9 mouse cellular contexts compared by ENCODE assay signal in the genomic region with DNA sequence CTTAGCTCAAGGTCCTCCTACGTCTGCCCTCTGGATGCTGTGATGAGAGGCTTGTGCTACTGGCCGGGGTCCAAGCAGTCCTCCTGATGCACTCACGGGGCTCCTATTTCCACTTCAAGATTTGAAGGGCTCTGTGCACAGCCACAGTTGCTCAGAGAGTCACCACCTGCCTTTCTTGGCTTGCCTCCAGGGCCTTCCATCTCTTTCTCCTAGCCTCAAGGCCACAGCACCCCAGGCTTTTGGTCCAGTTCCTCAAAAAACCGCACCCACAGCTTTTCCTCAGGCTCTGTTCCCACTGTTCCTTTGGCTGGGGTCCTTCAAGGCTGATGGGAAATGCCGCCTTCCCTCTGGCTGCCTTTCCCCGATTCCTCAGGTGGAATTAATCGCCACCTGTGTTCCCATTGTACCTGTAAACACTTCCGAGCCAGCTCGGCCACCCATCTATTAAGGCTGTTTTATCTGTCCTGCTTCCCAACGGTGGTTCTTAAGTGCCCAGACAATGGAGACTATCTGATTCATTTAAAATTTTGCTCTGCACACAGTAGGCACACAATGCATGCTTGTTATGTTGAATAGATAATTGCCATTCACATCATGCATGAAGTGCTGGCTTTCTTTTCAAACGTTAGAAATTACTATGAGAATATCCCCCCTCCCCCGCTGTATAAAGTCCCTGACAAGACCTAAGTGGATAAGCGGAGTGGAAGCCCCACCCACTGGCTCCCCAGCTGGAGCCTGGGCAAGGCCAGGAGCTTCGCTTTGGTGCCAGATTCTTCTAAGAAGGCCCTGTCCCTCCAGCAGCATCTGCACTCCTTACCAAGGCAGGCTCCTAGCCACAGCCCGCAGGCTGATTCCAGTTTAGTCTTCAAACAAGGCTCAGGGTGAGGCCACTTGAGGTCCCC. TPM values are rescaled to one million over a fixed set of nuclear protein-coding genes. Genes with fewer than 3 reads are reported as not detected.
DNase-seq lines count a peak whose midpoint lies in the region; ATAC-seq lines count a peak whose summit lies in the region.
"Had no signal": no experiment of that assay in that cellular context is flagged by ENCODE, and none has a peak within 500 bp of the region (broad histone marks: within the 10 kb centered on the region; RNA-seq: fewer than 3 reads in every experiment).

No protein-coding gene starts in this region.

- no peak overlapping the region for H3K4me3 ChIP-seq in intestine, embryonic 14.5 days (ENCODE audit: low read depth, low read length)
- H3K4me3 ChIP-seq in intestine, embryonic 16.5 days (ENCODE audit: low read length), result no peak overlapping the region
- H3K4me3 ChIP-seq in hindbrain, embryonic 15.5 days, result no peak overlapping the region
- H3K4me3 ChIP-seq in midbrain, embryonic 13.5 days (replicated peaks), result no peak overlapping the region

- 44% methylated on average over 15 of the region's 15 CpGs for WGBS in intestine, embryonic 14.5 days
- 33% methylated on average over 15 of the region's 15 CpGs for WGBS in intestine, embryonic 16.5 days
- WGBS in hindbrain, embryonic 15.5 days, result 30% methylated on average over 15 of the region's 15 CpGs
- WGBS in midbrain, embryonic 13.5 days, result 29% methylated on average over 15 of the region's 15 CpGs

- no peak for ATAC-seq in intestine, embryonic 14.5 days (replicated peaks; ENCODE audit: low FRiP score, low TSS enrichment, low read depth)
- no peak for ATAC-seq in intestine, embryonic 16.5 days
- ATAC-seq in hindbrain, embryonic 15.5 days (ENCODE audit: low FRiP score, low read depth), result 0 out of 2 replicates have a peak, but pooled peaks have one; percentile 27
- peak; percentile 48 for ATAC-seq in midbrain, embryonic 13.5 days

- H3K27ac ChIP-seq in intestine, embryonic 14.5 days (ENCODE audit: low read depth), result no peak overlapping the region
- no peak overlapping the region for H3K27ac ChIP-seq in intestine, embryonic 16.5 days (ENCODE audit: low read length)
- peak overlapping the region; percentile 52 for H3K27ac ChIP-seq in hindbrain, embryonic 15.5 days (replicated peaks)
- peak overlapping the region; percentile 41 for H3K27ac ChIP-seq in midbrain, embryonic 13.5 days
- H3K27ac ChIP-seq: macrophage had no signal

- H3K9ac ChIP-seq in intestine, embryonic 14.5 days (ENCODE audit: low read length), result no peak overlapping the region
- no peak overlapping the region for H3K9ac ChIP-seq in intestine, embryonic 16.5 days (ENCODE audit: low read depth, low read length)
- no peak overlapping the region for H3K9ac ChIP-seq in hindbrain, embryonic 15.5 days
- H3K9ac ChIP-seq in midbrain, embryonic 13.5 days (replicated peaks), result no peak overlapping the region

- H3K36me3 ChIP-seq in intestine, embryonic 14.5 days (ENCODE audit: control insufficient read depth, insufficient read depth, low read length), result no peaks in the 10 kb centered on the region
- no peaks in the 10 kb centered on the region for H3K36me3 ChIP-seq in intestine, embryonic 16.5 days (ENCODE audit: control insufficient read depth, insufficient read depth, low read length)
- no peaks in the 10 kb centered on the region for H3K36me3 ChIP-seq in hindbrain, embryonic 15.5 days
- H3K36me3 ChIP-seq in midbrain, embryonic 13.5 days, result no peaks in the 10 kb centered on the region

- H3K9me3 ChIP-seq in intestine, embryonic 14.5 days (ENCODE audit: control insufficient read depth, low read length), result no peaks in the 10 kb centered on the region
- no peaks in the 10 kb centered on the region for H3K9me3 ChIP-seq in intestine, embryonic 16.5 days (ENCODE audit: control insufficient read depth, low read length)
- H3K9me3 ChIP-seq in hindbrain, embryonic 15.5 days, result no peaks in the 10 kb centered on the region
- H3K9me3 ChIP-seq in midbrain, embryonic 13.5 days, result no peaks in the 10 kb centered on the region

- H3K4me2 ChIP-seq in intestine, embryonic 14.5 days (ENCODE audit: low read length), result no peak overlapping the region
- H3K4me2 ChIP-seq in intestine, embryonic 16.5 days (ENCODE audit: low read depth, low read length), result no peak overlapping the region
- no peak overlapping the region for H3K4me2 ChIP-seq in hindbrain, embryonic 15.5 days
- no peak overlapping the region for H3K4me2 ChIP-seq in midbrain, embryonic 13.5 days (replicated peaks)

- H3K4me1 ChIP-seq in intestine, embryonic 14.5 days (replicated peaks; ENCODE audit: control insufficient read depth, insufficient read depth, low read length), result peaks cover 5% of the 10 kb centered on the region; the same call in 1 of the 2 replicates
- peaks cover 8% of the 10 kb centered on the region for H3K4me1 ChIP-seq in intestine, embryonic 16.5 days (ENCODE audit: control insufficient read depth, insufficient read depth, low read length)
- H3K4me1 ChIP-seq in hindbrain, embryonic 15.5 days (replicated peaks), result peaks cover 37% of the 10 kb centered on the region
- H3K4me1 ChIP-seq in midbrain, embryonic 13.5 days (replicated peaks), result peaks cover 37% of the 10 kb centered on the region

- DNase-seq in intestine, embryonic 14.5 days (ENCODE audit: low spot score), result peak; percentile 54
- DNase-seq in cerebellum, adult 11 months, result peak; percentile 97
- peak; percentile 50 to 68 for DNase-seq in frontal cortex, postnatal 36 days (ENCODE audit: low spot score in 2 of 2)
- DNase-seq in thymus, postnatal 36 days, result no peak
- DNase-seq in embryo, embryonic 10.5 days (ENCODE audit: low spot score), result no peak

- no peaks in the 10 kb centered on the region for H3K27me3 ChIP-seq in intestine, embryonic 14.5 days (replicated peaks; ENCODE audit: control insufficient read depth, insufficient read depth, low read length)
- H3K27me3 ChIP-seq in intestine, embryonic 16.5 days (replicated peaks; ENCODE audit: control insufficient read depth, insufficient read depth, low read length), result no peaks in the 10 kb centered on the region; the same call in 1 of the 2 replicates
- H3K27me3 ChIP-seq in hindbrain, embryonic 15.5 days, result no peaks in the 10 kb centered on the region
- no peaks in the 10 kb centered on the region for H3K27me3 ChIP-seq in midbrain, embryonic 13.5 days

RNA-seq across cellular contexts. Expression of a gene that starts 36.5 kb away (rescaled TPM):
- 13.4 and 15.7 TPM in 2 replicates for polyA plus RNA-seq in intestine, embryonic 14.5 days (2014; fragmentation: Nextera tagmentation; extraction: Ambion mirVana)
- 4.9 and 5.4 TPM in 2 replicates for polyA plus RNA-seq in intestine, embryonic 16.5 days (2015; fragmentation: Nextera tagmentation; extraction: Ambion mirVana)
- polyA plus RNA-seq in hindbrain, embryonic 15.5 days (2015; fragmentation: Nextera tagmentation; extraction: Ambion mirVana), result 20.8 and 23.7 TPM in 2 replicates
- polyA plus RNA-seq in midbrain, embryonic 13.5 days (2015; fragmentation: Nextera tagmentation; extraction: Ambion mirVana), result 16.5 and 24.0 TPM in 2 replicates

Comparison
In these comparisons a context has a peak if more than half of its experiments do, and no peak if none do; other contexts are left out.
1. ATAC-seq: peak in hindbrain, embryonic 15.5 days (single experiment) and midbrain, embryonic 13.5 days (single experiment); none in intestine, embryonic 14.5 days (single experiment) and intestine, embryonic 16.5 days (single experiment).
2. DNase-seq: peak in intestine, embryonic 14.5 days (single experiment), cerebellum, adult 11 months (single experiment) and frontal cortex, postnatal 36 days (2 of 2); none in thymus, postnatal 36 days (0 of 2) and embryo, embryonic 10.5 days (single experiment).
3. H3K27ac ChIP-seq: peak in hindbrain, embryonic 15.5 days (single experiment) and midbrain, embryonic 13.5 days (single experiment); none in intestine, embryonic 14.5 days (single experiment) and intestine, embryonic 16.5 days (single experiment).